Mouse (Mus musculus) heart, postnatal 0 days (tissue): ENCODE data around the gene Adamts16.

Experiments used
- CTCF ChIP-seq: IDR thresholded peaks from 2 replicates; pipeline ENCODE4 v1.5.1; 2016; ENCODE audit warnings: antibody characterized with exemption, control low read depth, low read depth
- EP300 ChIP-seq: IDR thresholded peaks from 2 replicates; pipeline ENCODE4 v1.6.1; 2016; ENCODE audit warnings: antibody characterized with exemption, low read depth

DNA sequence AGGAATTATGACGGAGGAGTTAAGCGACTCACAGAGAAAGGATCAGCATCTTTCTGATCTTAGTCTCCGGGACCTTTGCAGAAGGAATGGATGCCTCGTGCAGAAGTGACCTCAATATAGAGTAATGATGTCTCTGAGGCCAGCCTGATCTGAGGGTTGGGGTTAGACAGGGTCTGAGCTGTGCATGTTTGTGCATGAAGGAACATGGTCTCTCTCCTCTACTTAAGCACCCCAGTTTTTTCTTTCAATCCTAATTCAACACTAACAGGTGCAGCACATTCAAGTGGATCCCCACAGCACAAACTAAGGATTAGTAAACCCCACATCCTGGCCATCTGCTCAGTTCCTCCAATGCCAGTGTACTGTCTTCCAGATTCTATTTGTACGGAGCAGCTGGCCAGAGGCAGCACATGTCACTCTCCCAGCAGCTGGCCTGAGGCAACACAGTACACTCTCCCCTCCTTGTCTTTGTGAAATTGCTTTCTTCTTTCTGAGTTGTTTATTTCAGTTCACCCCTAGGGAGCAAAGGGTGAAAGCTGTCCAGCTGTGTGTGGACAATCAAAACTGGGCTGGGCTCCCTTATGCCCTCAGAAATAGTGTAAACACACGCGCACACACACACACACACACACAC is 156.5 kb downstream of the Adamts16 start:
- TF ChIP-seq EP300 (no peak), CTCF (no peak)
